Mouse (Mus musculus) thymus, adult 2 months (tissue): ENCODE data around the gene Camk2d.

Experiments
- CTCF ChIP-seq: fragments of 200-500 bp; IDR thresholded peaks from 2 replicates; pipeline ENCODE4 v1.5.1; 2012; ENCODE audit warnings: mild to moderate bottlenecking, control low read depth, low read length, moderate library complexity, borderline replicate concordance; ENCODE audit not compliant: control insufficient read depth, poor library complexity, insufficient read depth; ENCODE audit errors: extremely low read depth
- POLR2A ChIP-seq: fragments of 200-500 bp; IDR thresholded peaks from 2 replicates; pipeline ENCODE4 v1.6.1; 2012; ENCODE audit warnings: mild to moderate bottlenecking, low read length, control low read depth, moderate library complexity; ENCODE audit not compliant: control insufficient read depth, poor library complexity, insufficient read depth; ENCODE audit errors: extremely low read depth

GRCm38 (mm10) chr3:126690627-126691505 is 94.8 kb downstream of the Camk2d start:
- TF ChIP-seq CTCF (no peak), POLR2A (no peak)
